Mouse (Mus musculus): ENCODE measurements around the gene Slc15a4.

DNA sequence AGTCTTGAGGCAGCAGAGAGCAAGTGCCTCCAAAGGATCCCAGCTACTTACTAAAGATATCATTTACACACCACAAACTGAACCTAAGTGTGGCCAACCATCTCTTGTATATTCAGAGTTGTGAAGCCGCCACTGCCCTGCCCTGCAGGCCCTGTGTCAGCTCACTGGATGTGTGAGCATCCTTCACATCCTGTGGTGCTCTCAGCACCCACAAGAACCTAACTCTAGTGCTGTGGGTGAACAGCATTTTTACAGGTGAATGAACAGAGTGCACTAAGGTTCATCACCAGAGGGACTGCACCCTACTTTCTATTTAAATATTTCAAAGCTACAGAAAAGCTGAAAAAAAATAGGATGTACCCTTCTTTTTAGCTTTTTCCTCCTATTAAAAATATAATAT, 20.8 kb downstream of the Slc15a4 start:
- TF ChIP-seq POLR2A (IDR thresholded peaks at IDR 0.05; ENCODE audit: low read depth, low read length) (no peak), CTCF (IDR thresholded peaks at IDR 0.05; ENCODE audit: extremely low read depth, insufficient read length, insufficient replicate concordance, low read depth, low read length) (no peak)

All from small intestine, adult 2 months (tissue).